9 mouse cellular contexts compared by ENCODE assay signal in the genomic region with DNA sequence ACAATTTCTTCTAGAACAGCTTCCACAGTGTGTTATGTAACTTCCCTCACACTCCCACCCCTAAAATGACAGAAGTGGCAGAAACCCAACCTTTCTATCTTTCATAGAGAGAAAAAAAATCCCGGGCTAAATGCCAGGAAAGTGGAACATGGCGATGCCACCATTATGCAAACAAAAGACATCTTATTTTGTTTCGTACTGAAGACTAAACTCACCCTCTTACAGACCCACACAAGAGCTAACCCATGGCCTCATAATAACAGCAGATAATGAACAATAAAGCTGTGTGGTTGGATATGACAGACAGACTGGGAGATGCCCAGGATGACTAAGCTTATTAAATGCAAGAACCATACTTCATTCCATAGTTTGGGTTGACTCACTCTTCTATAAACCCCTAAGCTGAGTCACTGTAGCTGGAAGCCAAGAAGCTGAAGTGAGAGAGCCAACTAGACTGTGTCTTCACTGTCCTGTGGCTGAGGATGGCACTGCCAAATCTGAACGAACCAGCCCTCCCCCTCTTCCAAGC.
A peak's percentile ranks its signal among the peaks of the same experiment; 100 is the strongest.
DNase-seq lines count a peak whose midpoint lies in the region.
"Had no signal": no experiment of that assay in that cellular context is flagged by ENCODE, and none has a peak within 500 bp of the region (broad histone marks: within the 10 kb centered on the region; RNA-seq: fewer than 3 reads in every experiment).

No protein-coding gene starts in this region.

- DNase-seq in layer of hippocampus, adult 18-20 months (ENCODE audit: low spot score in 2 of 2), result peak; percentile 28 to 64
- no peak for DNase-seq in layer of hippocampus, postnatal 25 days (ENCODE audit: extremely low spot score in 1 of 2, low spot score in 1 of 2)
- peak; percentile 76 for DNase-seq in adipocyte (ENCODE audit: low spot score)
- DNase-seq in frontal cortex, postnatal 36 days (ENCODE audit: low spot score in 2 of 2), result peak; percentile 57 to 75
- peak; percentile 51 to 60 for DNase-seq in right cerebral cortex, adult 2 months (ENCODE audit: low spot score in 2 of 2)
- DNase-seq in c-Kit-positive CD71-positive TER-119-positive erythroid progenitor cells, embryonic 14.5 days (ENCODE audit: low spot score), result no peak
- DNase-seq in natural killer cell, adult 2 months (ENCODE audit: low spot score in 2 of 2), result no peak
- DNase-seq: heart, adult 18-20 months; liver, postnatal 0 days had no signal

Comparison
In these comparisons a context has a peak if more than half of its experiments do, and no peak if none do; other contexts are left out.
1. DNase-seq: peak in layer of hippocampus, adult 18-20 months (2 of 2), adipocyte (single experiment), frontal cortex, postnatal 36 days (2 of 2) and right cerebral cortex, adult 2 months (2 of 2); none in layer of hippocampus, postnatal 25 days (0 of 2), c-Kit-positive CD71-positive TER-119-positive erythroid progenitor cells, embryonic 14.5 days (single experiment) and natural killer cell, adult 2 months (0 of 2).